Mouse (Mus musculus): Measurements from ENCODE around the gene Psmb2. TPM values are rescaled to one million over a fixed set of nuclear protein-coding genes. Genes with fewer than 3 reads are reported as not detected.

The Psmb2 gene
- polyA plus RNA-seq, 1 experiment: 262 TPM

- Histone ChIP-seq H3K36me3 (ENCODE audit: control insufficient read depth, insufficient read depth, low read length) (peaks cover 40% of the 10 kb centered on the region), H3K27me3 (ENCODE audit: control insufficient read depth, insufficient read depth, low read length) (no peaks in the 10 kb centered on the region), H3K4me1 (replicated peaks; ENCODE audit: control insufficient read depth, insufficient read depth, low read length) (no peaks in the 10 kb centered on the region), H3K4me3 (ENCODE audit: control insufficient read depth, insufficient read depth, low read length) (no peak overlapping the region), H3K27ac (ENCODE audit: control insufficient read depth, insufficient read depth, low read length) (no peak overlapping the region)
- WGBS: 96% methylated on average over 12 of the region's 12 CpGs
- TF ChIP-seq CTCF (IDR thresholded peaks at IDR 0.05; ENCODE audit: borderline replicate concordance, control insufficient read depth, extremely low read depth, insufficient read depth, low read length, poor library complexity): no peak
- no peak for TF ChIP-seq POLR2A (IDR thresholded peaks at IDR 0.05; ENCODE audit: control insufficient read depth, extremely low read depth, insufficient read depth, low read length, poor library complexity)
- no peak for DNase-seq
Observed at GRCm38 (mm10) chr4:126706630-126707438, 29.4 kb downstream of the Psmb2 start.

GRCm38 (mm10) chr4:126707439-126707826 lies 30.0 kb downstream of the Psmb2 start:
- no peak for DNase-seq
- Histone ChIP-seq H3K27me3 (ENCODE audit: control insufficient read depth, insufficient read depth, low read length) (no peaks in the 10 kb centered on the region), H3K27ac (ENCODE audit: control insufficient read depth, insufficient read depth, low read length) (no peak overlapping the region), H3K36me3 (ENCODE audit: control insufficient read depth, insufficient read depth, low read length) (peaks cover 40% of the 10 kb centered on the region), H3K4me1 (replicated peaks; ENCODE audit: control insufficient read depth, insufficient read depth, low read length) (no peaks in the 10 kb centered on the region), H3K4me3 (ENCODE audit: control insufficient read depth, insufficient read depth, low read length) (no peak overlapping the region)
- 97% methylated on average over 5 of the region's 5 CpGs for WGBS
- no peak for TF ChIP-seq POLR2A (IDR thresholded peaks at IDR 0.05; ENCODE audit: control insufficient read depth, extremely low read depth, insufficient read depth, low read length, poor library complexity)

GRCm38 (mm10) chr4:126732111-126732510 lies 54.7 kb downstream of the Psmb2 start:
- Histone ChIP-seq H3K4me1 (replicated peaks; ENCODE audit: control insufficient read depth, insufficient read depth, low read length) (no peaks in the 10 kb centered on the region), H3K36me3 (ENCODE audit: control insufficient read depth, insufficient read depth, low read length) (no peaks in the 10 kb centered on the region), H3K27ac (ENCODE audit: control insufficient read depth, insufficient read depth, low read length) (no peak overlapping the region), H3K4me3 (ENCODE audit: control insufficient read depth, insufficient read depth, low read length) (no peak overlapping the region), H3K27me3 (ENCODE audit: control insufficient read depth, insufficient read depth, low read length) (peaks cover 21% of the 10 kb centered on the region)
- TF ChIP-seq POLR2A (IDR thresholded peaks at IDR 0.05; ENCODE audit: control insufficient read depth, extremely low read depth, insufficient read depth, low read length, poor library complexity) (no peak), CTCF (IDR thresholded peaks at IDR 0.05; ENCODE audit: borderline replicate concordance, control insufficient read depth, extremely low read depth, insufficient read depth, low read length, poor library complexity) (no peak)
- no peak for DNase-seq
- WGBS: 7% methylated on average over 18 of the region's 18 CpGs

- DNase-seq: no peak
- H3K27ac ChIP-seq (ENCODE audit: control insufficient read depth, insufficient read depth, low read length): no peak overlapping the region
- peaks cover 21% of the 10 kb centered on the region for H3K27me3 ChIP-seq (ENCODE audit: control insufficient read depth, insufficient read depth, low read length)
- no peaks in the 10 kb centered on the region for H3K36me3 ChIP-seq (ENCODE audit: control insufficient read depth, insufficient read depth, low read length)
- TF ChIP-seq CTCF (IDR thresholded peaks at IDR 0.05; ENCODE audit: borderline replicate concordance, control insufficient read depth, extremely low read depth, insufficient read depth, low read length, poor library complexity) (no peak), POLR2A (IDR thresholded peaks at IDR 0.05; ENCODE audit: control insufficient read depth, extremely low read depth, insufficient read depth, low read length, poor library complexity) (no peak)
- no peak overlapping the region for H3K4me3 ChIP-seq (ENCODE audit: control insufficient read depth, insufficient read depth, low read length)
- H3K4me1 ChIP-seq (replicated peaks; ENCODE audit: control insufficient read depth, insufficient read depth, low read length): no peaks in the 10 kb centered on the region
- 11% methylated on average over 26 of the region's 26 CpGs for WGBS
Observed at GRCm38 (mm10) chr4:126732531-126733380, 55.3 kb downstream of the Psmb2 start.

GRCm38 (mm10) chr4:126734001-126734603 lies 56.7 kb downstream of the Psmb2 start:
- WGBS: 8% methylated on average over 16 of the region's 16 CpGs
- no peak overlapping the region for H3K27ac ChIP-seq (ENCODE audit: control insufficient read depth, insufficient read depth, low read length)
- no peak for TF ChIP-seq CTCF (IDR thresholded peaks at IDR 0.05; ENCODE audit: borderline replicate concordance, control insufficient read depth, extremely low read depth, insufficient read depth, low read length, poor library complexity)
- TF ChIP-seq POLR2A (IDR thresholded peaks at IDR 0.05; ENCODE audit: control insufficient read depth, extremely low read depth, insufficient read depth, low read length, poor library complexity): no peak
- H3K4me1 ChIP-seq (replicated peaks; ENCODE audit: control insufficient read depth, insufficient read depth, low read length): no peaks in the 10 kb centered on the region
- H3K4me3 ChIP-seq (ENCODE audit: control insufficient read depth, insufficient read depth, low read length): no peak overlapping the region
- no peak for DNase-seq
- H3K27me3 ChIP-seq (ENCODE audit: control insufficient read depth, insufficient read depth, low read length): peaks cover 21% of the 10 kb centered on the region
- H3K36me3 ChIP-seq (ENCODE audit: control insufficient read depth, insufficient read depth, low read length): no peaks in the 10 kb centered on the region

GRCm38 (mm10) chr4:126734700-126735381 lies 57.4 kb downstream of the Psmb2 start:
- Histone ChIP-seq H3K27me3 (ENCODE audit: control insufficient read depth, insufficient read depth, low read length) (peaks cover 21% of the 10 kb centered on the region), H3K27ac (ENCODE audit: control insufficient read depth, insufficient read depth, low read length) (no peak overlapping the region), H3K4me3 (ENCODE audit: control insufficient read depth, insufficient read depth, low read length) (no peak overlapping the region), H3K36me3 (ENCODE audit: control insufficient read depth, insufficient read depth, low read length) (no peaks in the 10 kb centered on the region), H3K4me1 (replicated peaks; ENCODE audit: control insufficient read depth, insufficient read depth, low read length) (no peaks in the 10 kb centered on the region)
- TF ChIP-seq POLR2A (IDR thresholded peaks at IDR 0.05; ENCODE audit: control insufficient read depth, extremely low read depth, insufficient read depth, low read length, poor library complexity): no peak
- no peak for TF ChIP-seq CTCF (IDR thresholded peaks at IDR 0.05; ENCODE audit: borderline replicate concordance, control insufficient read depth, extremely low read depth, insufficient read depth, low read length, poor library complexity)
- DNase-seq: no peak
- WGBS: 11% methylated on average over 44 of the region's 51 CpGs

Data from thymus, adult 2 months (tissue).